Mouse (Mus musculus) liver, embryonic 15.5 days (tissue): ENCODE measurements at regions not wholly inside any gene's neighbourhood (a gene's known extent, or its start where the extent isn't known, plus 50 kb on each side); places are given as distances from the start of the nearest gene placed in this dataset.

Source experiments
- ATAC-seq: fragments of 200-750 bp; cut with Nextera tagmentation; 2 replicates; pipeline ENCODE4 v1.8.0; 2017; ENCODE audit warnings: moderate number of reproducible peaks, mild to moderate bottlenecking, moderate library complexity; ENCODE audit not compliant: insufficient read depth
- H3K27ac ChIP-seq: fragments of 300-500 bp; sonication (generic); replicated peaks from 2 replicates; pipeline ENCODE4 v1.5.1; 2015; ENCODE audit warnings: mild to moderate bottlenecking, inconsistent platforms
- H3K27me3 ChIP-seq: fragments of 300-500 bp; sonication (generic); 2 replicates; pipeline ENCODE4 v1.6.1; 2015; ENCODE audit warnings: mild to moderate bottlenecking, inconsistent platforms
- H3K36me3 ChIP-seq: fragments of 300-500 bp; sonication (generic); replicated peaks from 2 replicates; pipeline ENCODE4 v1.6.1; 2015; ENCODE audit warnings: moderate library complexity, mild to moderate bottlenecking, inconsistent platforms
- H3K4me1 ChIP-seq: fragments of 300-500 bp; sonication (generic); replicated peaks from 2 replicates; pipeline ENCODE4 v1.6.1; 2015; ENCODE audit warnings: inconsistent platforms
- H3K4me2 ChIP-seq: fragments of 300-500 bp; sonication (generic); 2 replicates; pipeline ENCODE4 v1.6.1; 2015; ENCODE audit warnings: moderate library complexity, mild to moderate bottlenecking, inconsistent platforms
- H3K4me3 ChIP-seq: fragments of 300-500 bp; sonication (generic); replicated peaks from 2 replicates; pipeline ENCODE4 v1.5.1; 2015; ENCODE audit warnings: mild to moderate bottlenecking, inconsistent platforms
- H3K9ac ChIP-seq: fragments of 300-500 bp; sonication (generic); 2 replicates; pipeline ENCODE4 v1.6.1; 2015; ENCODE audit warnings: moderate library complexity, mild to moderate bottlenecking, inconsistent platforms
- H3K9me3 ChIP-seq: fragments of 300-500 bp; sonication (generic); replicated peaks from 2 replicates; pipeline ENCODE4 v1.6.1; 2016; ENCODE audit warnings: inconsistent platforms
- WGBS: fragments of 180-500 bp; shearing (Covaris S2); methylation state at CpG from one replicate; pipeline ENCODE4 v1.1.7; 2015; ENCODE audit warnings: mixed read lengths; ENCODE audit not compliant: insufficient replicate concordance; 5-methylcytosine and 5-hydroxymethylcytosine counted together

- 62% methylated on average over 4 of the region's 4 CpGs for WGBS
- no peaks in the 10 kb centered on the region for H3K4me1 ChIP-seq
- H3K9ac ChIP-seq = no peak overlapping the region
- no peaks in the 10 kb centered on the region for H3K36me3 ChIP-seq
- no peaks in the 10 kb centered on the region for H3K27me3 ChIP-seq
- H3K4me2 ChIP-seq = no peak overlapping the region
- no peaks in the 10 kb centered on the region for H3K9me3 ChIP-seq
- ATAC-seq = no peak
- no peak overlapping the region for H3K27ac ChIP-seq
- H3K4me3 ChIP-seq = no peak overlapping the region
Observed at GRCm38 (mm10) chr8:26288163-26288562, 168.8 kb downstream of the Gm45692 start.

- H3K4me1 ChIP-seq = no peaks in the 10 kb centered on the region
- no peaks in the 10 kb centered on the region for H3K27me3 ChIP-seq
- no peak overlapping the region for H3K4me2 ChIP-seq
- no peak overlapping the region for H3K27ac ChIP-seq
- no peak overlapping the region for H3K9ac ChIP-seq
- H3K9me3 ChIP-seq = no peaks in the 10 kb centered on the region
- no peaks in the 10 kb centered on the region for H3K36me3 ChIP-seq
- ATAC-seq = no peak
- WGBS = 70% methylated on average over 10 of the region's 10 CpGs
- no peak overlapping the region for H3K4me3 ChIP-seq
Observed at GRCm38 (mm10) chr8:26298066-26298804, 178.9 kb downstream of the Gm45692 start.

GRCm38 (mm10) chr8:26300246-26300645, 180.9 kb downstream of the Gm45692 start:
- no peak overlapping the region for H3K4me3 ChIP-seq
- 49% methylated on average over 6 of the region's 6 CpGs for WGBS
- H3K27ac ChIP-seq = no peak overlapping the region
- ATAC-seq = no peak
- no peaks in the 10 kb centered on the region for H3K36me3 ChIP-seq
- no peaks in the 10 kb centered on the region for H3K9me3 ChIP-seq
- H3K4me2 ChIP-seq = peak overlapping the region; percentile 33; the same call in 1 of the 2 replicates
- H3K9ac ChIP-seq = no peak overlapping the region
- no peaks in the 10 kb centered on the region for H3K4me1 ChIP-seq
- H3K27me3 ChIP-seq = no peaks in the 10 kb centered on the region

GRCm38 (mm10) chr8:26301961-26302360, 182.6 kb downstream of the Gm45692 start:
- Histone ChIP-seq H3K27ac (no peak overlapping the region), H3K4me2 (no peak overlapping the region), H3K4me1 (no peaks in the 10 kb centered on the region), H3K4me3 (no peak overlapping the region), H3K9ac (no peak overlapping the region), H3K9me3 (no peaks in the 10 kb centered on the region), H3K27me3 (no peaks in the 10 kb centered on the region), H3K36me3 (no peaks in the 10 kb centered on the region)
- WGBS = 65% methylated on average over 4 of the region's 4 CpGs
- ATAC-seq = no peak

GRCm38 (mm10) chr8:26304566-26304965, 185.2 kb downstream of the Gm45692 start:
- no peak overlapping the region for H3K27ac ChIP-seq
- H3K4me3 ChIP-seq = no peak overlapping the region
- H3K27me3 ChIP-seq = no peaks in the 10 kb centered on the region
- no peak overlapping the region for H3K9ac ChIP-seq
- H3K9me3 ChIP-seq = no peaks in the 10 kb centered on the region
- no peak overlapping the region for H3K4me2 ChIP-seq
- WGBS = 60% methylated on average over 6 of the region's 6 CpGs
- H3K4me1 ChIP-seq = no peaks in the 10 kb centered on the region; the same call in 1 of the 2 replicates
- H3K36me3 ChIP-seq = no peaks in the 10 kb centered on the region
- no peak for ATAC-seq

GRCm38 (mm10) chr8:26305061-26305879, 185.9 kb downstream of the Gm45692 start:
- Histone ChIP-seq H3K4me2 (no peak overlapping the region), H3K9ac (no peak overlapping the region), H3K36me3 (no peaks in the 10 kb centered on the region), H3K27ac (no peak overlapping the region), H3K27me3 (no peaks in the 10 kb centered on the region), H3K4me1 (no peaks in the 10 kb centered on the region; the same call in 1 of the 2 replicates), H3K4me3 (no peak overlapping the region), H3K9me3 (no peaks in the 10 kb centered on the region)
- 56% methylated on average over 18 of the region's 18 CpGs for WGBS
- no peak for ATAC-seq

- H3K9ac ChIP-seq = no peak overlapping the region
- WGBS = 69% methylated on average over 15 of the region's 15 CpGs
- no peaks in the 10 kb centered on the region for H3K9me3 ChIP-seq
- H3K27me3 ChIP-seq = no peaks in the 10 kb centered on the region
- H3K36me3 ChIP-seq = no peaks in the 10 kb centered on the region
- H3K4me3 ChIP-seq = no peak overlapping the region
- H3K27ac ChIP-seq = no peak overlapping the region
- no peaks in the 10 kb centered on the region; the same call in 1 of the 2 replicates for H3K4me1 ChIP-seq
- H3K4me2 ChIP-seq = no peak overlapping the region
- no peak for ATAC-seq
Observed at GRCm38 (mm10) chr8:26308121-26308641, 188.8 kb downstream of the Gm45692 start.

GRCm38 (mm10) chr8:26309764-26310163, 190.4 kb downstream of the Gm45692 start:
- Histone ChIP-seq H3K9ac (no peak overlapping the region), H3K36me3 (no peaks in the 10 kb centered on the region), H3K4me3 (no peak overlapping the region), H3K9me3 (no peaks in the 10 kb centered on the region), H3K27me3 (no peaks in the 10 kb centered on the region), H3K4me2 (no peak overlapping the region), H3K27ac (no peak overlapping the region), H3K4me1 (no peaks in the 10 kb centered on the region; the same call in 1 of the 2 replicates)
- WGBS = 61% methylated on average over 6 of the region's 6 CpGs
- no peak for ATAC-seq

GRCm38 (mm10) chr8:26323606-26324350, 204.4 kb downstream of the Gm45692 start:
- Histone ChIP-seq H3K36me3 (no peaks in the 10 kb centered on the region), H3K4me2 (no peak overlapping the region), H3K4me1 (no peaks in the 10 kb centered on the region), H3K9me3 (no peaks in the 10 kb centered on the region), H3K4me3 (no peak overlapping the region), H3K27me3 (no peaks in the 10 kb centered on the region), H3K27ac (no peak overlapping the region), H3K9ac (no peak overlapping the region)
- WGBS = 65% methylated on average over 12 of the region's 12 CpGs
- ATAC-seq = no peak

- no peaks in the 10 kb centered on the region for H3K4me1 ChIP-seq
- H3K36me3 ChIP-seq = no peaks in the 10 kb centered on the region
- H3K9me3 ChIP-seq = no peaks in the 10 kb centered on the region
- H3K27me3 ChIP-seq = no peaks in the 10 kb centered on the region
- 43% methylated on average over 3 of the region's 3 CpGs for WGBS
- no peak overlapping the region for H3K27ac ChIP-seq
- ATAC-seq = no peak
- no peak overlapping the region for H3K9ac ChIP-seq
- H3K4me3 ChIP-seq = no peak overlapping the region
- no peak overlapping the region for H3K4me2 ChIP-seq
Observed at GRCm38 (mm10) chr8:26324606-26325005, 205.3 kb downstream of the Gm45692 start.

- no peak for ATAC-seq
- WGBS = 45% methylated on average over 10 of the region's 10 CpGs
- no peak overlapping the region for H3K4me3 ChIP-seq
Observed at GRCm38 (mm10) chr8:26329813-26330212, 210.5 kb downstream of the Gm45692 start.

More at GRCm38 (mm10) chr8:26329813-26330212, 210.5 kb downstream of the Gm45692 start:
- Histone ChIP-seq H3K27ac (no peak overlapping the region), H3K9ac (no peak overlapping the region), H3K4me2 (no peak overlapping the region), H3K4me1 (no peaks in the 10 kb centered on the region), H3K36me3 (no peaks in the 10 kb centered on the region), H3K9me3 (no peaks in the 10 kb centered on the region), H3K27me3 (no peaks in the 10 kb centered on the region)
